Mouse (Mus musculus) cortical plate, adult 2 months (tissue): ENCODE data around the gene Wdr4.

Experiments used
- CTCF ChIP-seq: fragments of 200-500 bp; IDR thresholded peaks from 2 replicates; pipeline ENCODE4 v1.5.1; 2011; ENCODE audit warnings: mild to moderate bottlenecking, control low read depth, low read length; ENCODE audit not compliant: insufficient read depth; ENCODE audit errors: extremely low read depth
- POLR2A ChIP-seq: fragments of 200-500 bp; IDR thresholded peaks from 2 replicates; pipeline ENCODE4 v1.6.1; 2011; ENCODE audit warnings: mild to moderate bottlenecking, low read length, control low read depth; ENCODE audit not compliant: insufficient read depth; ENCODE audit errors: extremely low read depth

DNA sequence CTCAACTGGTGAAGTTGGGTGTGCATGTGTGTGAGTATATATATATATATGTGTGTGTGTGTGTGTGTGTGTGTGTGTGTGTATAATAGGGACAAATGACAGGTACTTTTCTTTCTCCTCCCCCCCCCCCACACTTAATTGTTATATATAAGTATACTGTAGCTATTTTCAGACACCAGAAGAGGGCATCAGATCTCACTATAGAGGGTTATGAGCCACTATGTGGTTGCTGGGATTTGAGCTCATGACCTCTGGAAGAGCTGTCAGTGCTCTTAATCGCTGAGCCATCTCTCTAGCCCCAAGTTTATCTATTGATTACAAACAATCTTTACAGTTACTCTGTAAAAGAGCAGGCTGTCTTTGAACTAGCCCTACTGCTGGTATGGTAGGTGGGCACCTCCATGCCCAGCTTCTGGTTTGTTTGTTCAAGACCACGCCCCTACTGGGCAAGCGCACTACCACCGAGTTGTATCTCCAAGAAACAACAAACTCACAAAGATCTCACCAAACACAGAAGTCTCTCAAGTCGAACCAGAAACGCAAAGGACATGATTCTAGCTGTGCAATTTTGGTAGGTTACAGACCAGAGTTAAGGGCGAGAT, 335 bp downstream of the Wdr4 start:
- no peak for TF ChIP-seq CTCF
- no peak for TF ChIP-seq POLR2A
